Mouse (Mus musculus) limb, embryonic 10.5 days (tissue): ENCODE data around the gene Haus4. TPM values are rescaled to one million over a fixed set of nuclear protein-coding genes. Genes with fewer than 3 reads are reported as not detected.
A peak's percentile ranks its signal among the peaks of the same experiment; 100 is the strongest.

Source experiments
- DNase-seq: peaks from one replicate; pipeline ENCODE4 v3.0.0-alpha.2; 2017; ENCODE audit warnings: low spot score
- H3K27ac ChIP-seq: fragments of 300-500 bp; sonication (generic); 2 replicates; pipeline ENCODE4 v1.5.1; 2016; ENCODE audit warnings: mild to moderate bottlenecking
- H3K27me3 ChIP-seq: fragments of 300-500 bp; sonication (generic); 2 replicates; pipeline ENCODE4 v1.6.1; 2016; ENCODE audit warnings: low read depth, mild to moderate bottlenecking; ENCODE audit not compliant: poor library complexity, severe bottlenecking
- H3K36me3 ChIP-seq: fragments of 300-500 bp; sonication (generic); 2 replicates; pipeline ENCODE4 v1.6.1; 2016; ENCODE audit warnings: mild to moderate bottlenecking, moderate library complexity
- H3K4me1 ChIP-seq: fragments of 300-500 bp; sonication (generic); 2 replicates; pipeline ENCODE4 v1.6.1; 2016
- H3K4me3 ChIP-seq: fragments of 300-500 bp; sonication (generic); 2 replicates; pipeline ENCODE4 v1.5.1; 2016; ENCODE audit warnings: mild to moderate bottlenecking, moderate library complexity
- H3K9me3 ChIP-seq: fragments of 300-500 bp; sonication (generic); replicated peaks from 2 replicates; pipeline ENCODE4 v1.6.1; 2016; ENCODE audit warnings: mild to moderate bottlenecking
- WGBS: fragments of 180-500 bp; shearing (Covaris S2); methylation state at CpG from one replicate; pipeline ENCODE4 v1.1.7; 2016; 5-methylcytosine and 5-hydroxymethylcytosine counted together
- polyA plus RNA-seq: library from polyadenylated mRNA; unstranded; fragments of >200 nt; fragmentation: Nextera tagmentation; extraction: Ambion mirVana; gene quantifications from 2 replicates; pipeline ENCODE4 v1.2.1, GENCODE M21; 2016

Haus4 gene
- polyA plus RNA-seq, 1 experiment from 2014 or later = 57.5 TPM

DNA sequence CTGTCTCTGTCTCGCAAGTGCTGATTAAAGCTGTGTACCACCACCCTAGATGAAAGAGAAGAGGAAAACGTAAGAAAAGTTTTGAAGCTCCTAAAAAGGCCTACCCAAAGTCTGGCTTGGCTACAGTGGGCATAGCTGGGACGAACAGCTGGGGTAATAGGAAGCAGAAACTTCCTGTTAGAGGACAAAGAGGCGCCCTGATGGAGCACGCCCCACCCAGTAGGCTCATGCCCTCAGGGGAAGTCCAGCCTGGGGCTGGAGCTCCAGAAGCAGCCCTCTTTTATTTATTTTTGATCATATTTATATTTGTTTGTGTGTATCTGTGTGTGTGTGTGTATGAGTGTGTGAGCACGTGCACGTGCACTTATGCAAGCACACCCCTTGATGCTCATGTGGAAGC, 25.2 kb upstream of the Haus4 start:
- WGBS = 83% methylated on average over 7 of the region's 7 CpGs
- H3K4me3 ChIP-seq = no peak overlapping the region
- peaks cover 24% of the 10 kb centered on the region for H3K4me1 ChIP-seq
- no peak for DNase-seq
- no peaks in the 10 kb centered on the region for H3K9me3 ChIP-seq
- H3K27me3 ChIP-seq = no peaks in the 10 kb centered on the region
- peaks cover 22% of the 10 kb centered on the region for H3K36me3 ChIP-seq
- H3K27ac ChIP-seq = no peak overlapping the region

GRCm38 (mm10) chr14:54578063-54578462, 23.6 kb upstream of the Haus4 start:
- DNase-seq = no peak
- H3K27ac ChIP-seq = peak overlapping the region; percentile 98
- H3K27me3 ChIP-seq = no peaks in the 10 kb centered on the region
- peak overlapping the region; percentile 98 for H3K4me3 ChIP-seq
- peaks cover 25% of the 10 kb centered on the region for H3K36me3 ChIP-seq
- 2% methylated on average over 10 of the region's 10 CpGs for WGBS
- H3K9me3 ChIP-seq = no peaks in the 10 kb centered on the region
- peaks cover 39% of the 10 kb centered on the region for H3K4me1 ChIP-seq

DNA sequence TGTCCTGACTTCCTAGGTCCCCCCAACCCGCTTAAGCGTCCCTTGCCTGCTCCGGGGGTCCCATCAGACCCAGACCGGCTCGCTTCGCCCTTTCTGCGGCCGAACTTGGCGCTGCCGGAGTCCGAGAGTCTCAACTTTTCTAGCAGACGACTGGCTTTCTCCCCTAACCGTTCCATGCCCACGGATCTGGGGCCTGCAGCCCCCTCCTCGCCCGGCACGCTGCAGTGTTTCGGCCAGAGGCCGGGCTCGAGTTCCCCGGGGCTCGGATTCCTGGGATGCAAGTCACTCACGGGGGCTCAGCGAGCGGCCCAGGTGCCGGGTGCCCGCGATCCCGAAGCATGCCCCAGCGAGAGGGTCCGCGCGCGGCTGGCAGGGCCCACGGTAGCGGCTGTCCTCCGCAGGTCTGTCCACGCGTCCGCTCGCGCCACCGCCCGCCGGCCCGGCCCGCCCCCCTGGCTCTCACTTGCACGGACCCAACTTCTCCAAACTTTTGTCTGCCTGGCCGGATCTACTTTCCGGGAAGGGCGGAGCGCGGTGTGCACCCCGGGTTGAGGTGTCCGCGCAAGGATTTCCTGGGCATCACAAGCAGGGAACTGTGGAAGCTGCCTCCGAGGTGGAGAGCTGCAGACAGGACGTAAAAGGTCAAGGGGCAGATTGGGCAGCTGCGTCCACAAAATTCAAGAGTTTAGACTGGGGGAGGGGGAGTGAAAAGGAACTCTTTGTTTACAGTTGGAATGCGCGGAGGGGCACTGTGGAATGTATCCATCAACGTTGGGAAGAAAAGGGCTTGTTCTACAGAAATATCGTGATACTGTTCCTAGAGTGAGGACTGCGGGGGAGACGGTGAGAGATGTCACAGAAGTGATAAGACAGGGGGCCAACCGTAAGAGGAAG, 22.9 kb upstream of the Haus4 start, which contains the start of gene Ajuba:
TSS of gene Ajuba (minus strand) at position 470 of the 894 bp plus-strand sequence.
- peaks cover 47% of the 10 kb centered on the region for H3K4me1 ChIP-seq
- peak within 1 kb of the TSS; percentile 98 for H3K4me3 ChIP-seq
- under 1% methylated on average over 66 of the region's 66 CpGs for WGBS
- peaks cover 26% of the 10 kb centered on the region for H3K36me3 ChIP-seq
- H3K9me3 ChIP-seq = no peaks in the 10 kb centered on the region
- H3K27me3 ChIP-seq = no peaks in the 10 kb centered on the region
- H3K27ac ChIP-seq = peak within 1 kb of the TSS; percentile 98
- peak; percentile 94 for DNase-seq

DNA sequence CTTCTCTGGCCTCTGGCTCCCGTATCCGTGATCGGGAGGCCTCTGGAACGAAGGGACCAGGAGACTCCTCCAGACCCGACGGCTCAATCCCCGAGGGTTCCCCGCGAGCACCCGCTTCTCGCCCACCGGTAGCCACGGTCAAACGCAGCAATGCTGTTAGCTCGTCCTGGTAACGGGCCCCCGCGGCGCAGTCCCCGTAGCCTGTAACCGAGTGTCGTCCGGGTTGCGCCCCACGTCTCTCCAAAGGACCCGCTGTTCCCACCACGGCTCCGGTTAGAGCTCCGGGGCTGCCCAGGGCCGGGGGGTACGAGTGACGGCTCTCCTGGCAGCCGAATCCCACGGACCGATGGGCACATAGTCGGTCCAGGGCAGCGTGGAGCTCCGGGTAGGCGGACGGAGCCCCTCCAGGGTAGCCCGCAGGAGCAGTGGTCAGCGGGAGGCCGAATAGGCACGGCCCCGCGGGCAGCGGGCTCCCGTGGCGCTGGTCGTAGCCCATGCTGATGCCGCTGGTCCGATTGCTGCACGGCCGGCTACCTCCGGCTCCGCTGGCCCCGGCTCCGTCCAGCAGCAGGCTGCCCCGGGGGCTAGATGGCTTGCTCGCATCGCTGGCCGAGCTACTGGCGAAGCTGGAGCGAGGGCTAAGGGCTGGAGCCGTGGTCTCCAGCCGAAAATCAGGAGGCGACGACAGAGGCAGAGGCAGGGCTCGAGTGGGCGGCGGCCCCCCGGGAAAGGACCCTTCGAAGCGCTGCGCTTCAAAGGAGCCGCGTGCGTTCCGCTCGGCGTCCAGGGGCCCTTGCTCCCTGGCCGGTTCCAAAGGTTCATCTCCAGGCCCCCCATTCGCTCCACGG, 22.0 kb upstream of the Haus4 start:
- Histone ChIP-seq H3K4me3 (peak overlapping the region; percentile 98), H3K9me3 (no peaks in the 10 kb centered on the region), H3K27me3 (no peaks in the 10 kb centered on the region), H3K36me3 (peaks cover 34% of the 10 kb centered on the region), H3K4me1 (peaks cover 51% of the 10 kb centered on the region), H3K27ac (peak overlapping the region; percentile 98)
- DNase-seq = peak; percentile 73
- under 1% methylated on average over 82 of the region's 84 CpGs for WGBS

DNA sequence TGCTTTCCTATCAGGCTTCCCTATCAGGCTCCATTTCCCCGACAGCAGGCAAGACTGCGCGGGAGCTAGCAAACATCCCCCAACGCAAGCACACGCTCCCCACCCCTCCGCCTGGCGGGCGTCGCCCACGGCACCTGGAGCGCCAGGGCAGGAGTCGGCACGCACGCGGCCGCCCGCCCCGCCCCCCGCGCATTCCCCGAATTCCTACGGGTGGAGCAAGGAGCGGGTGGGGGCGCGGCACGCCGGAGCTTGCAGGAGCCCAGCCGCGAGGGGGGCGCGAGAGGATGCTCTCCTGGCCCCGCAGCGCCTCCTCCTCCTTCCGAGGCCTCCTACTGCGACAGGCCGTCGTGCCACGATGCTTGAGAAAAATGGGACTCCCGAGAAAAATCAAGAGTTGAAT, 21.2 kb upstream of the Haus4 start:
- H3K27ac ChIP-seq = peak overlapping the region; percentile 98
- peaks cover 43% of the 10 kb centered on the region for H3K36me3 ChIP-seq
- DNase-seq = peak; percentile 93
- under 1% methylated on average over 39 of the region's 39 CpGs for WGBS
- H3K4me1 ChIP-seq = peaks cover 51% of the 10 kb centered on the region
- H3K27me3 ChIP-seq = no peaks in the 10 kb centered on the region
- no peaks in the 10 kb centered on the region for H3K9me3 ChIP-seq
- peak overlapping the region; percentile 98 for H3K4me3 ChIP-seq

DNA sequence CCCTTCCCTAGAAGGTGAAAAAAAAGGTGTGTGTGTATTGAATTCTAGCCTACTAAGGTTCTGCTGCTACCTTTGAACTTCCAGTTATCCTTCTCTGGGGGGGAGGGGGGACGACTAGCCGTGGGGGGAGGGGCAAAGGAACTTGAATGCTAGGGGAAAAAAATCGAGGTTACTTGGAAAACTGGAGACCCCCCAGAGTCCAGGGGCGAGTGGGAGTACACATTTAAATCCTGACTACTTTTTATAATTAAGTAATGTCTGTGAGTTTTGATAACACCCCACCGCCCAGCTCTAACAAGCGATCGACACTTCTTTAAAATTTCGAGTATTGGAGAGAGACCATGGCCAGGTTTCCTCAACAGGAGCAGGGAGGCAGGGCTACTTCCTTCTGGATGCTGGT, 20.6 kb upstream of the Haus4 start:
- DNase-seq = no peak
- peak overlapping the region; percentile 98 for H3K4me3 ChIP-seq
- H3K9me3 ChIP-seq = no peaks in the 10 kb centered on the region
- H3K4me1 ChIP-seq = peaks cover 56% of the 10 kb centered on the region
- peak overlapping the region; percentile 98 for H3K27ac ChIP-seq
- 4% methylated on average over 8 of the region's 8 CpGs for WGBS
- peaks cover 48% of the 10 kb centered on the region for H3K36me3 ChIP-seq
- H3K27me3 ChIP-seq = no peaks in the 10 kb centered on the region

DNA sequence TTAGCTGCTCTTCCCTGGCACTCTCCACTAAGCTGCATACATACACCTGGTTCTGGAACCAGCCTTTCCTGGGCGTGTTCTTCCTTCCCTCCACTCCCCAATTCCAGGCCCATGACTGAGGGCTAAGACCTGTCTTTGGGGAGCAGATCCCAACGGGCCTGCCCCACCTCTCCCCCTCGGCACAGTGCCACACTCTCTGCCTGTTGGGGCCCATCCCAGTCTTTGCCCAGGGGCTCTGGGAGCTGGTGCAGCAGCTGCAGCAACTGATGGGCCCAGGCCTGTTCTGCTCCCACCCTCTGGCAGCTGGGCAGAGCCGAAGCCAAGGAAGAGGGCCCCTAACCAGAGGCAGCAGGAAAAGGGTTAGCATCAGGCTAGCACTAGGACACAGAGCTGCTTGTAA, 19.8 kb upstream of the Haus4 start:
- Histone ChIP-seq H3K9me3 (no peaks in the 10 kb centered on the region), H3K27me3 (no peaks in the 10 kb centered on the region), H3K27ac (peak overlapping the region; percentile 98), H3K4me3 (peak overlapping the region; percentile 98), H3K4me1 (peaks cover 64% of the 10 kb centered on the region), H3K36me3 (peaks cover 56% of the 10 kb centered on the region)
- 24% methylated on average over 4 of the region's 4 CpGs for WGBS
- peak; percentile 51 for DNase-seq

DNA sequence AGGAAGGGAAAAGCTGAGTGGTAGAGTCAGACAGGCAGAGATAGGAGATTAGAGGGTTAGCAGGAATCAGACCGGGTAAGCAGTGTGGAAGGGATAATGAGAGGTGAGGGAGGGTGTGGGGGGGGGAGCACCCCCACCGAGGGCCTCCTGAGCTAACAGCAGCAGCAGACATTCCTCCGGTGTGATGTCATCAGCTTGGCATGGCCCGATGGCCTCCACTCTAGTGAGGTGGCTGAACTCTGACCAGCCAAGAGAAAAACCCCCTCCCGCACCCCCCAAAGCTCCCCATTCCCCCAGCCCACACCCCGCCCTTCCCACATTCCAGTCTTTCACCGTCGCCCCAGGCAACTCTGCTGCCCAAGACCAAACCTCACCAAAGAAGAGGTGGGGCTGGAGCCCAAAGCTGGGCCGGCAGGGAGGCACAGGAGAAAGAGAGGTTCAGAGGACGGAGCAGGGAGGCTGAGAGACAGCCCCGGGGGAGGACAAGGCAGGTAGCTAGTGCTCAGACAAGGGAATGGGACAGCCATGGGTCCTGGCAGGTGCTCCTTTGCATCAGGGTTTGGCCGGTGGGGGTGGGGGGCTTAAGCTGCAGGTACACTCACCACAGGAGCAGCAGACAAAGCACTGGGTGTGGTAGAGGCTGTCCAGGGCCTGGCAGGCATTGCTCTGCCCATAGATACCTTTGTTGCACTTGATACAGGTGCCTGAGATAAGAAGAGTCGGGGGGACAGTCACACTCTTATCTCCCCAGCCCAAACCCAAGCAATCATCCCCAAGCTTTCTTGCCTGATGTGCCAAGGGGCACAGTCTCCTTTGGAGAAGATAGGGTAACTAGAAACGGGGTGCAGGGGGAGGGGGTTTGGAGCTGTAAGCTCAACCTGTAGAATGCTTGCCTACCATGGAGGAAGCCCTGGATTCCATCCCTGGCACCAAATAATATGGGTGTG, 18.6 kb upstream of the Haus4 start:
- Histone ChIP-seq H3K4me3 (peak overlapping the region; percentile 98), H3K36me3 (peaks cover 68% of the 10 kb centered on the region), H3K9me3 (no peaks in the 10 kb centered on the region), H3K27ac (peak overlapping the region; percentile 76), H3K27me3 (no peaks in the 10 kb centered on the region), H3K4me1 (peaks cover 60% of the 10 kb centered on the region)
- DNase-seq = peak; percentile 68
- WGBS = 30% methylated on average over 14 of the region's 14 CpGs

DNA sequence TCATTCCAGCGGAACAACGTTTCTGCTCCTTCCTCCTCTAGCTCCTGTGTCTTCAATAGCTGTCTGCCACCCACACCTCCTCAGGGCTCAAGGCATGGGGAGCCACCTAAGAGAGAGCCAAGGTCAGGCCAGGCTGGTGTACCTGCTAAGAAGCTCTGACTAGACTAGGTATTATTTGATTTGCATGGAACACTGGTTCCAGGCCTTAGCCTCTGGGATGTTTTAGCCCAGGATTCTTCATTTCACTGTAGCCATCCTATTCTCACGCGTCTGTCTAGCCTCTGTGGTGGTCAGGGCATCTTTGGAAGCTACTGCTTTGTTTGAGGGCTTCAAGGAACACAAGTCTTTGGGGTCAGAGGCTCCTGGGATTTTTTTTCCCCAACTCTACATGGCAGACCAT, 17.7 kb upstream of the Haus4 start:
- DNase-seq = no peak
- Histone ChIP-seq H3K27ac (no peak overlapping the region), H3K4me3 (peak overlapping the region; percentile 98; the same call in 1 of the 2 replicates), H3K9me3 (no peaks in the 10 kb centered on the region), H3K36me3 (peaks cover 77% of the 10 kb centered on the region), H3K4me1 (peaks cover 60% of the 10 kb centered on the region), H3K27me3 (no peaks in the 10 kb centered on the region)
- WGBS = 84% methylated on average over 4 of the region's 4 CpGs

GRCm38 (mm10) chr14:54569451-54570392, 15.3 kb upstream of the Haus4 start:
- Histone ChIP-seq H3K9me3 (no peaks in the 10 kb centered on the region), H3K27me3 (no peaks in the 10 kb centered on the region), H3K36me3 (peaks cover 87% of the 10 kb centered on the region), H3K4me1 (peaks cover 42% of the 10 kb centered on the region), H3K4me3 (no peak overlapping the region), H3K27ac (no peak overlapping the region)
- no peak for DNase-seq
- WGBS = 73% methylated on average over 17 of the region's 17 CpGs

DNA sequence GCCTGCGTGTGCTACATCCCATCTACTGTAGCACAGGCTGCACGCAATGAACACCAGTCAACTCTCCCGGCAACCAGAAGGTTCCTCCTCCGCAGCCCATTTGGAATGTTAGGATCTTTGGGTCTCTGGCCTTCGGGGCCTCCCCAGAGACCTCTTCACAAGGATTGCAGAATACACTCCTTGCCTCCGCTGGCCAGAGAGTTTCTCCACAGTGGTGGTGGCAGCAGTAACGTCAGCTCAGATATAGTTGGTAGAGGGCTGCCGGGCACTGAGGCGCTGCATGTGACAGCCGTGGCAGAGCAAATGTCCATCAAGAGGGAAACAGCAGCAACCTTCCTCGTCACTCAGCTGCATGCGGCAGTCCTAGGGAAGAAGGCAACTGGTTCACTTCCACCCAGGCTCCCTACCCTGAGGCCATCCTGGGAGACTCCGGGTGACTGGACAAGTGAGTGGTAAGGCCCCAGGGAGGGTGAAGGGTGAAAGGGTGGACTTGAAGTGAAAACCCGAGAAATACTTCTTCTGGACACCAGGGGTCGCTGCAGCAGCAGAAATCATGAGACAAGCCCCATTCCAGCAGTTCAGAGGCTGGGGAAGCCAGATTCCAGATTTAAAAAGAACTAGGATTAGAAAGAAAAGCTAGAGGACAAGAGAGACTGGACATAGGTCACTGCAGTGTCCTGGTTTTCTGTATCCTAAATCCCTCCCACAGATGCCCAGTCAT, 14.4 kb upstream of the Haus4 start:
- Histone ChIP-seq H3K9me3 (no peaks in the 10 kb centered on the region), H3K27ac (0 out of 2 replicates have a peak overlapping the region, but pooled peaks have one; percentile 12), H3K27me3 (no peaks in the 10 kb centered on the region), H3K4me3 (no peak overlapping the region), H3K36me3 (peaks cover 79% of the 10 kb centered on the region), H3K4me1 (peaks cover 33% of the 10 kb centered on the region)
- peak; percentile 80 for DNase-seq
- 78% methylated on average over 15 of the region's 15 CpGs for WGBS
